Mouse (Mus musculus) G1E (cell line): Measurements from ENCODE around the gene Gabarap. TPM values are rescaled to one million over a fixed set of nuclear protein-coding genes. Genes with fewer than 3 reads are reported as not detected.

Experiments used
- ATAC-seq: 2 replicates; pipeline ENCODE4 v1.8.0; 2016; ENCODE audit warnings: mild to moderate bottlenecking; ENCODE audit not compliant: insufficient number of reproducible peaks, poor library complexity, low FRiP score, severe bottlenecking; ENCODE audit errors: extremely low read depth
- DNase-seq: peaks from one replicate; pipeline ENCODE4 v3.0.0; 2012; ENCODE audit warnings: low spot score
- H3K27me3 ChIP-seq: 2 replicates; pipeline ENCODE4 v1.6.1; 2012; ENCODE audit warnings: mild to moderate bottlenecking, low read length, inconsistent platforms; ENCODE audit not compliant: insufficient read depth
- H3K36me3 ChIP-seq: replicated peaks from 2 replicates; pipeline ENCODE3; 2012; ENCODE audit warnings: mild to moderate bottlenecking, inconsistent platforms
- H3K4me1 ChIP-seq: 2 replicates; pipeline ENCODE4 v1.6.1; 2012; ENCODE audit warnings: low read depth, low read length, inconsistent platforms, mixed read lengths; ENCODE audit not compliant: insufficient read depth
- H3K4me3 ChIP-seq: 2 replicates; pipeline ENCODE4 v1.5.1; 2012; ENCODE audit warnings: low read depth, mild to moderate bottlenecking, inconsistent platforms, low read length, moderate library complexity, mixed read lengths
- H3K9me3 ChIP-seq: replicated peaks from 2 replicates; pipeline ENCODE4 v1.6.1; 2012; ENCODE audit warnings: inconsistent platforms
- CTCF ChIP-seq: IDR thresholded peaks from 2 replicates; pipeline ENCODE4 v1.5.1; 2012; ENCODE audit warnings: low read depth, low read length, inconsistent platforms, mixed read lengths
- GATA1 ChIP-seq: IDR thresholded peaks from 2 replicates; pipeline ENCODE4 v1.6.1; 2012; ENCODE audit warnings: borderline replicate concordance, low read length, inconsistent platforms, mixed read lengths
- GATA2 ChIP-seq: IDR thresholded peaks from 2 replicates; pipeline ENCODE4 v1.6.1; 2012; ENCODE audit warnings: low read depth, low read length, inconsistent platforms, borderline replicate concordance
- POLR2AphosphoS5 ChIP-seq: IDR thresholded peaks from 2 replicates; pipeline ENCODE4 v1.6.1; 2012; ENCODE audit warnings: low read depth, low read length, inconsistent platforms; ENCODE audit not compliant: insufficient replicate concordance
- TAL1 ChIP-seq: conservative IDR thresholded peaks from 2 replicates; pipeline ENCODE4 v1.6.1; 2012; ENCODE audit warnings: low read depth, low read length, inconsistent platforms, mixed read lengths
- polyA plus RNA-seq: library from polyadenylated mRNA; stranded (reverse); fragments of >175 nt; gene quantifications from 2 replicates; pipeline ENCODE4 v1.2.3, GENCODE M21; 2012
- total RNA-seq, 2 experiments: library from RNA; stranded (forward) in 1 of 2; stranded (reverse) in 1 of 2; fragments of 200-1000 nt in 1 of 2; fragments of >200 nt in 1 of 2; fragmentation: Nextera tagmentation in 1 of 2; gene quantifications; 2 replicates each; pipeline ENCODE4 v1.2.3; 2014 to 2017

Gabarap gene
- total and polyA plus RNA-seq, 3 experiments, result 345 to 762 (median 569) TPM

- peaks cover 57% of the 10 kb centered on the region for H3K36me3 ChIP-seq
- TF ChIP-seq TAL1 (no peak), POLR2AphosphoS5 (no peak), CTCF (no peak), GATA2 (no peak), GATA1 (no peak)
These were observed 2.0 kb downstream of the Gabarap start for GRCm38 (mm10) chr11:69992932-69993331.

DNA sequence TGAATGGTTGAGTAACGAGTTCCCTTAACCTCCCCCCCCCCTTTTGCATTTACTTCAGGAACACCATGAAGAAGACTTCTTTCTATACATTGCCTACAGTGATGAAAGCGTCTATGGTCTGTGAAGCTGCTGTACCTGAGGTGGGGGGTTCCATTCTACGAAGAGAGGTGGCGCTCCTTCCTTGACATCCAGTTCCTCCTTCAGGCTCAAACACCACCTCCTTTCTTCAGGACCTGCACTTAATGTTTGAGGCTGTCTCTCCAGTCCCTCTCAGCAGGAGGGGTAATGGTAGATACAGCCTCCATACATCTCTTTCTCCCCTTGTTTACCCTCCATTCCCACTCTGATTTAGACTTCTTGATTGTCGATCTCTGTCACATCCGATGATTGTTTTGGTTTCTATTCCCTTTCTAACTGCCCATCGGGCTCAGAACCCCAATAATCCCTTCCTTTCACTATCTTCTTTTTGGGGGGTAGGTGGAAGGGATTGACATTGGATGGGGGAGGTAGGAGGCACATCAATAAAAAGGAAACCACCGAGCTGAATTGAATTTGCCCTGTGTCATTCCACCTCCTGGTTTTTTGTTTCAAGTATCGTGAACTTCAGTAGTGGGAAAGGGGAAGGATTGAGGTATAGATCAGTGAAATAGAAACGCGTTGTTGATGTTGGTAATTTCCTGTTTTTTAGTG, 3.6 kb downstream of the Gabarap start:
- Histone ChIP-seq H3K9me3 (no peaks in the 10 kb centered on the region), H3K4me1 (peaks cover 63% of the 10 kb centered on the region), H3K36me3 (peaks cover 57% of the 10 kb centered on the region), H3K27me3 (no peaks in the 10 kb centered on the region), H3K4me3 (no peak overlapping the region; the same call in 1 of the 2 replicates)
- TF ChIP-seq POLR2AphosphoS5, result no peak
- TF ChIP-seq TAL1, result no peak
- no peak for TF ChIP-seq GATA2
- no peak for TF ChIP-seq CTCF
- no peak for TF ChIP-seq GATA1
- ATAC-seq (no peak), DNase-seq (no peak)

More at GRCm38 (mm10) chr11:69992932-69993331, 2.0 kb downstream of the Gabarap start:
- Histone ChIP-seq H3K4me3 (peak overlapping the region; percentile 77; the same call in 1 of the 2 replicates), H3K4me1 (peaks cover 49% of the 10 kb centered on the region), H3K27me3 (no peaks in the 10 kb centered on the region), H3K9me3 (no peaks in the 10 kb centered on the region)
- DNase-seq (no peak), ATAC-seq (no peak)

- Histone ChIP-seq H3K27me3 (no peaks in the 10 kb centered on the region), H3K4me3 (peak within 1 kb of the TSS; percentile 98), H3K9me3 (no peaks in the 10 kb centered on the region), H3K36me3 (peaks cover 57% of the 10 kb centered on the region), H3K4me1 (peaks cover 64% of the 10 kb centered on the region)
- TF ChIP-seq TAL1 (no peak), GATA1 (no peak), CTCF (no peak), GATA2 (no peak), POLR2AphosphoS5 (no peak)
- ATAC-seq (peak; percentile 70), DNase-seq (peak; percentile 80)
These were observed 4.5 kb downstream of the Gabarap start, which contains the start of gene Phf23 for GRCm38 (mm10) chr11:69995391-69995960. TSS of gene Phf23 (plus strand) at chr11:69995777.

- Histone ChIP-seq H3K4me3 (peak overlapping the region; percentile 98), H3K36me3 (peaks cover 55% of the 10 kb centered on the region), H3K9me3 (no peaks in the 10 kb centered on the region), H3K27me3 (no peaks in the 10 kb centered on the region), H3K4me1 (peaks cover 64% of the 10 kb centered on the region)
- DNase-seq (peak; percentile 80), ATAC-seq (no peak)
- no peak for TF ChIP-seq GATA2
These were observed 5.5 kb downstream of the Gabarap start for GRCm38 (mm10) chr11:69996161-69997061.

DNA sequence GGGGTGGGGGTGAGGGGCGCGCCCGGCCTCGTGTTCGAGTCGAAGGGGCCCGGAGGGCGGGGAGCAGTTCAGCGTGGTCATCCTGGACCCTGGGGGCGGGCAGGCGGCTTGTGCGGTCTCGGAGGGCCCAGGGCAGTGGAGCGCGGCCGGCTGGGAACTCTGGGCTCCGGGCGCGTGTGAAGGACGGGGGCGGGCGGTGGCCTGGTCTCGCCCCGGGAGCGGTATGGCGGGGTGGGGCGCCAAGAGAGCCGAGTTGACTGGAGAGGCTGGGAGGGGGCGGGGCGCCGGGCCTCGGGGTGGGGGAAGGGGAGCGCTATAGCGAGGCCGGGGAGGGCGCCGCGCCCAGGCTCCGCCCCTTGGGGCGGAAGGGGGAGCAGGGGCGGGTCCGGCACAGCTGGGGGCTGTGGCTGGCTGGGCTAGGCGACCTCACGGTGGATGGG, 6.1 kb downstream of the Gabarap start:
- peaks cover 70% of the 10 kb centered on the region for H3K4me1 ChIP-seq
- peaks cover 58% of the 10 kb centered on the region for H3K36me3 ChIP-seq
- H3K27me3 ChIP-seq, result no peaks in the 10 kb centered on the region
- ATAC-seq, result peak; percentile 31
- H3K9me3 ChIP-seq, result no peaks in the 10 kb centered on the region
- peak overlapping the region; percentile 98 for H3K4me3 ChIP-seq
- peak; percentile 94 for DNase-seq
- no peak for TF ChIP-seq CTCF
- no peak for TF ChIP-seq GATA2
- no peak for TF ChIP-seq GATA1
